Mouse (Mus musculus): ENCODE measurements around the gene Med16. TPM values are rescaled to one million over a fixed set of nuclear protein-coding genes. Genes with fewer than 3 reads are reported as not detected.

The Med16 gene
- polyA plus RNA-seq, 1 experiment from 2014 or later: 58.7 TPM

- 2% methylated on average over 15 of the region's 15 CpGs for WGBS
- DNase-seq (peak; percentile 100), ATAC-seq (ENCODE audit: insufficient read depth) (peak; percentile 67)
- H3K27me3 ChIP-seq (ENCODE audit: insufficient read depth, low read length): no peaks in the 10 kb centered on the region
- H3K9me3 ChIP-seq (ENCODE audit: low read depth, low read length): no peaks in the 10 kb centered on the region
- peak overlapping the region; percentile 100 for H3K27ac ChIP-seq (ENCODE audit: low read depth)
- peak overlapping the region; percentile 99 for H3K4me3 ChIP-seq (ENCODE audit: low read depth, low read length)
- H3K4me2 ChIP-seq: peak overlapping the region; percentile 97
- H3K36me3 ChIP-seq (ENCODE audit: insufficient read depth): peaks cover 31% of the 10 kb centered on the region
- peaks cover 34% of the 10 kb centered on the region for H3K4me1 ChIP-seq (ENCODE audit: insufficient read depth)
- peak overlapping the region; percentile 86 for H3K9ac ChIP-seq
- no peak for TF ChIP-seq CTCF (IDR thresholded peaks at IDR 0.05; ENCODE audit: low read depth)
Observed at GRCm38 (mm10) chr10:79853392-79853791, 55.3 kb downstream of the Med16 start.

- Histone ChIP-seq H3K4me2 (peak overlapping the region; percentile 97), H3K27me3 (ENCODE audit: insufficient read depth, low read length) (no peaks in the 10 kb centered on the region)
Observed at GRCm38 (mm10) chr10:79852827-79853226, 55.9 kb downstream of the Med16 start.

GRCm38 (mm10) chr10:79852107-79852789 lies 56.5 kb downstream of the Med16 start:
- ATAC-seq (ENCODE audit: insufficient read depth) (no peak), DNase-seq (peak; percentile 83)
- Histone ChIP-seq H3K4me3 (ENCODE audit: low read depth, low read length) (peak overlapping the region; percentile 99), H3K4me2 (peak overlapping the region; percentile 97), H3K27me3 (ENCODE audit: insufficient read depth, low read length) (no peaks in the 10 kb centered on the region), H3K36me3 (ENCODE audit: insufficient read depth) (peaks cover 19% of the 10 kb centered on the region), H3K4me1 (ENCODE audit: insufficient read depth) (peaks cover 22% of the 10 kb centered on the region), H3K27ac (ENCODE audit: low read depth) (peak overlapping the region; percentile 100), H3K9me3 (ENCODE audit: low read depth, low read length) (no peaks in the 10 kb centered on the region), H3K9ac (peak overlapping the region; percentile 86)
- 24% methylated on average over 9 of the region's 9 CpGs for WGBS
- TF ChIP-seq CTCF (IDR thresholded peaks at IDR 0.05; ENCODE audit: low read depth): no peak

More at GRCm38 (mm10) chr10:79852827-79853226, 55.9 kb downstream of the Med16 start:
- Histone ChIP-seq H3K9ac (peak overlapping the region; percentile 86), H3K27ac (ENCODE audit: low read depth) (peak overlapping the region; percentile 100), H3K4me1 (ENCODE audit: insufficient read depth) (peaks cover 28% of the 10 kb centered on the region), H3K4me3 (ENCODE audit: low read depth, low read length) (peak overlapping the region; percentile 99), H3K9me3 (ENCODE audit: low read depth, low read length) (no peaks in the 10 kb centered on the region), H3K36me3 (ENCODE audit: insufficient read depth) (peaks cover 25% of the 10 kb centered on the region)
- 25% methylated on average over 8 of the region's 8 CpGs for WGBS
- no peak for TF ChIP-seq CTCF (IDR thresholded peaks at IDR 0.05; ENCODE audit: low read depth)
- DNase-seq: no peak
- ATAC-seq (ENCODE audit: insufficient read depth): no peak

GRCm38 (mm10) chr10:79851653-79852052 lies 57.1 kb downstream of the Med16 start:
- DNase-seq (no peak), ATAC-seq (ENCODE audit: insufficient read depth) (no peak)
- H3K9me3 ChIP-seq (ENCODE audit: low read depth, low read length): no peaks in the 10 kb centered on the region
- H3K4me3 ChIP-seq (ENCODE audit: low read depth, low read length): peak overlapping the region; percentile 99; the same call in 1 of the 2 replicates
- H3K4me1 ChIP-seq (ENCODE audit: insufficient read depth): peaks cover 19% of the 10 kb centered on the region
- H3K27ac ChIP-seq (ENCODE audit: low read depth): peak overlapping the region; percentile 100
- peak overlapping the region; percentile 97 for H3K4me2 ChIP-seq
- peak overlapping the region; percentile 86 for H3K9ac ChIP-seq
- WGBS: 64% methylated on average over 3 of the region's 3 CpGs
- no peaks in the 10 kb centered on the region for H3K27me3 ChIP-seq (ENCODE audit: insufficient read depth, low read length)
- TF ChIP-seq CTCF (IDR thresholded peaks at IDR 0.05; ENCODE audit: low read depth): no peak
- peaks cover 13% of the 10 kb centered on the region for H3K36me3 ChIP-seq (ENCODE audit: insufficient read depth)

GRCm38 (mm10) chr10:79849941-79850628 lies 58.6 kb downstream of the Med16 start:
- 69% methylated on average over 8 of the region's 8 CpGs for WGBS

GRCm38 (mm10) chr10:79846553-79846952 lies 62.2 kb downstream of the Med16 start:
- no peaks in the 10 kb centered on the region for H3K27me3 ChIP-seq (ENCODE audit: insufficient read depth, low read length)
- no peak for ATAC-seq (ENCODE audit: insufficient read depth)
- no peak overlapping the region for H3K4me2 ChIP-seq
- no peak overlapping the region for H3K9ac ChIP-seq
- WGBS: 42% methylated on average over 5 of the region's 5 CpGs
- no peak for DNase-seq
- no peaks in the 10 kb centered on the region for H3K36me3 ChIP-seq (ENCODE audit: insufficient read depth)
- peaks cover 12% of the 10 kb centered on the region; the same call in 1 of the 2 replicates for H3K4me1 ChIP-seq (ENCODE audit: insufficient read depth)
- H3K27ac ChIP-seq (ENCODE audit: low read depth): no peak overlapping the region
- H3K4me3 ChIP-seq (ENCODE audit: low read depth, low read length): no peak overlapping the region
- no peak for TF ChIP-seq CTCF (IDR thresholded peaks at IDR 0.05; ENCODE audit: low read depth)
- H3K9me3 ChIP-seq (ENCODE audit: low read depth, low read length): no peaks in the 10 kb centered on the region

More at GRCm38 (mm10) chr10:79849941-79850628, 58.6 kb downstream of the Med16 start:
- ATAC-seq (ENCODE audit: insufficient read depth) (no peak), DNase-seq (no peak)
- Histone ChIP-seq H3K4me2 (no peak overlapping the region), H3K27ac (ENCODE audit: low read depth) (peak overlapping the region; percentile 30; the same call in 1 of the 2 replicates), H3K9ac (peak overlapping the region; percentile 6; the same call in 1 of the 2 replicates), H3K9me3 (ENCODE audit: low read depth, low read length) (no peaks in the 10 kb centered on the region), H3K4me3 (ENCODE audit: low read depth, low read length) (no peak overlapping the region), H3K36me3 (ENCODE audit: insufficient read depth) (no peaks in the 10 kb centered on the region), H3K4me1 (ENCODE audit: insufficient read depth) (peaks cover 19% of the 10 kb centered on the region), H3K27me3 (ENCODE audit: insufficient read depth, low read length) (no peaks in the 10 kb centered on the region)
- TF ChIP-seq CTCF (IDR thresholded peaks at IDR 0.05; ENCODE audit: low read depth): no peak

Small RNA genes within 50 kb of the gene (microRNA-seq; reads per million reads assigned to microRNA genes)
- not detected for gene Mir6910 (ENCODE audit: borderline number of aligned reads)

Other genes with a start within 250 kb of the Med16 start
- gene Madcam1, start 244.4 kb downstream of the Med16 start, polyA plus RNA-seq (2014; fragmentation: Nextera tagmentation; extraction: Ambion mirVana): 0.93 and 1.2 TPM in 2 replicates
- gene Tpgs1, start 239.6 kb downstream of the Med16 start, polyA plus RNA-seq (2014; fragmentation: Nextera tagmentation; extraction: Ambion mirVana): 56.4 and 62.4 TPM in 2 replicates
- 88.2 and 92.9 TPM in 2 replicates for gene Cdc34, start 226.7 kb downstream of the Med16 start, polyA plus RNA-seq (2014; fragmentation: Nextera tagmentation; extraction: Ambion mirVana)
- 0.24 and 0.84 TPM in 2 replicates for gene Gzmm, start 219.9 kb downstream of the Med16 start, polyA plus RNA-seq (2014; fragmentation: Nextera tagmentation; extraction: Ambion mirVana)
- 842 and 871 TPM in 2 replicates for gene Bsg, start 204.4 kb downstream of the Med16 start, polyA plus RNA-seq (2014; fragmentation: Nextera tagmentation; extraction: Ambion mirVana)
- 0.14 TPM in 1 of 2 replicates, not detected in the other for gene Hcn2, start 192.3 kb downstream of the Med16 start, polyA plus RNA-seq (2014; fragmentation: Nextera tagmentation; extraction: Ambion mirVana)
- 44.2 and 44.6 TPM in 2 replicates for gene Polrmt, start 162.3 kb downstream of the Med16 start, polyA plus RNA-seq (2014; fragmentation: Nextera tagmentation; extraction: Ambion mirVana)
- gene Fgf22, start 153.8 kb downstream of the Med16 start, polyA plus RNA-seq (2014; fragmentation: Nextera tagmentation; extraction: Ambion mirVana): 0.30 and 0.41 TPM in 2 replicates
- 107 and 123 TPM in 2 replicates for gene Rnf126, start 142.0 kb downstream of the Med16 start, polyA plus RNA-seq (2014; fragmentation: Nextera tagmentation; extraction: Ambion mirVana)
- 12.2 and 12.4 TPM in 2 replicates for gene Fstl3, start 131.7 kb downstream of the Med16 start, polyA plus RNA-seq (2014; fragmentation: Nextera tagmentation; extraction: Ambion mirVana)
- 0.11 TPM in 1 of 2 replicates, not detected in the other for gene Prss57, start 118.0 kb downstream of the Med16 start, polyA plus RNA-seq (2014; fragmentation: Nextera tagmentation; extraction: Ambion mirVana)
- 68.1 and 72.4 TPM in 2 replicates for gene Palm, start 115.4 kb downstream of the Med16 start, polyA plus RNA-seq (2014; fragmentation: Nextera tagmentation; extraction: Ambion mirVana)
- 5.0 and 6.1 TPM in 2 replicates for gene Misp, start 87.9 kb downstream of the Med16 start, polyA plus RNA-seq (2014; fragmentation: Nextera tagmentation; extraction: Ambion mirVana)
- 355 and 366 TPM in 2 replicates for gene Ptbp1, start 54.5 kb downstream of the Med16 start, polyA plus RNA-seq (2014; fragmentation: Nextera tagmentation; extraction: Ambion mirVana)
- gene Prtn3, start 34.4 kb downstream of the Med16 start, polyA plus RNA-seq (2014; fragmentation: Nextera tagmentation; extraction: Ambion mirVana): 3.5 and 3.7 TPM in 2 replicates
- gene Plppr3, start 34.3 kb downstream of the Med16 start, polyA plus RNA-seq (2014; fragmentation: Nextera tagmentation; extraction: Ambion mirVana): 31.3 and 37.4 TPM in 2 replicates
- gene Elane, start 22.7 kb downstream of the Med16 start, polyA plus RNA-seq (2014; fragmentation: Nextera tagmentation; extraction: Ambion mirVana): 0.18 and 0.26 TPM in 2 replicates
- gene Cfd, start 18.1 kb downstream of the Med16 start, polyA plus RNA-seq (2014; fragmentation: Nextera tagmentation; extraction: Ambion mirVana): not detected in 2 replicates
- gene Gm26602, start 1.9 kb upstream of the Med16 start, polyA plus RNA-seq (2014; fragmentation: Nextera tagmentation; extraction: Ambion mirVana): 4.1 TPM in 1 of 2 replicates, not detected in the other
- 0.70 and 1.2 TPM in 2 replicates for gene Kiss1r, start 8.0 kb upstream of the Med16 start, polyA plus RNA-seq (2014; fragmentation: Nextera tagmentation; extraction: Ambion mirVana)
- 127 and 132 TPM in 2 replicates for gene R3hdm4, start 12.3 kb upstream of the Med16 start, polyA plus RNA-seq (2014; fragmentation: Nextera tagmentation; extraction: Ambion mirVana)
- 5.1 and 5.4 TPM in 2 replicates for gene Arid3a, start 18.1 kb upstream of the Med16 start, polyA plus RNA-seq (2014; fragmentation: Nextera tagmentation; extraction: Ambion mirVana)
- 113 and 124 TPM in 2 replicates for gene Wdr18, start 51.2 kb upstream of the Med16 start, polyA plus RNA-seq (2014; fragmentation: Nextera tagmentation; extraction: Ambion mirVana)
- gene Grin3b, start 61.8 kb upstream of the Med16 start, polyA plus RNA-seq (2014; fragmentation: Nextera tagmentation; extraction: Ambion mirVana): 0.30 and 0.41 TPM in 2 replicates
- 19.3 and 23.4 TPM in 2 replicates for gene Tmem259, start 75.4 kb upstream of the Med16 start, polyA plus RNA-seq (2014; fragmentation: Nextera tagmentation; extraction: Ambion mirVana)
- gene Cnn2, start 79.7 kb upstream of the Med16 start, polyA plus RNA-seq (2014; fragmentation: Nextera tagmentation; extraction: Ambion mirVana): 354 and 364 TPM in 2 replicates
- 3.0 and 3.5 TPM in 2 replicates for gene Abca7, start 87.6 kb upstream of the Med16 start, polyA plus RNA-seq (2014; fragmentation: Nextera tagmentation; extraction: Ambion mirVana)
- gene Arhgap45, start 107.7 kb upstream of the Med16 start, polyA plus RNA-seq (2014; fragmentation: Nextera tagmentation; extraction: Ambion mirVana): 11.2 and 13.2 TPM in 2 replicates
- 240 and 258 TPM in 2 replicates for gene Polr2e, start 130.9 kb upstream of the Med16 start, polyA plus RNA-seq (2014; fragmentation: Nextera tagmentation; extraction: Ambion mirVana)
- gene Gpx4, start 138.2 kb upstream of the Med16 start, polyA plus RNA-seq (2014; fragmentation: Nextera tagmentation; extraction: Ambion mirVana): 471 and 474 TPM in 2 replicates
- gene Sbno2, start 196.6 kb upstream of the Med16 start, polyA plus RNA-seq (2014; fragmentation: Nextera tagmentation; extraction: Ambion mirVana): 13.9 and 16.3 TPM in 2 replicates
- 28.7 and 29.7 TPM in 2 replicates for gene Stk11, start 206.9 kb upstream of the Med16 start, polyA plus RNA-seq (2014; fragmentation: Nextera tagmentation; extraction: Ambion mirVana)
- gene Atp5d, start 229.7 kb upstream of the Med16 start, polyA plus RNA-seq (2014; fragmentation: Nextera tagmentation; extraction: Ambion mirVana): 493 and 529 TPM in 2 replicates
- gene Cbarp, start 231.9 kb upstream of the Med16 start, polyA plus RNA-seq (2014; fragmentation: Nextera tagmentation; extraction: Ambion mirVana): 3.8 and 5.5 TPM in 2 replicates
- 32.6 and 34.2 TPM in 2 replicates for gene Midn, start 239.3 kb upstream of the Med16 start, polyA plus RNA-seq (2014; fragmentation: Nextera tagmentation; extraction: Ambion mirVana)

Data from lung, embryonic 14.5 days (tissue).